Mouse (Mus musculus) lung, postnatal 0 days (tissue): ENCODE measurements around the gene Clasp2. TPM values are rescaled to one million over a fixed set of nuclear protein-coding genes. Genes with fewer than 3 reads are reported as not detected.

Experiments
- ATAC-seq: fragments of 200-750 bp; cut with Nextera tagmentation; 2 replicates; pipeline ENCODE4 v1.8.0; 2017; ENCODE audit warnings: moderate library complexity
- DNase-seq: peaks from one replicate; pipeline ENCODE4 v3.0.0-alpha.2; 2016; ENCODE audit warnings: low spot score
- H3K27ac ChIP-seq: fragments of 300-500 bp; sonication (generic); 2 replicates; pipeline ENCODE4 v1.5.1; 2014; ENCODE audit warnings: antibody characterized with exemption, mild to moderate bottlenecking, low read length, mixed read lengths
- H3K27me3 ChIP-seq: fragments of 300-500 bp; sonication (generic); replicated peaks from 2 replicates; pipeline ENCODE4 v1.6.1; 2014; ENCODE audit warnings: low read length, mixed read lengths; ENCODE audit not compliant: insufficient read depth
- H3K36me3 ChIP-seq: fragments of 300-500 bp; sonication (generic); 2 replicates; pipeline ENCODE4 v1.6.1; 2014; ENCODE audit warnings: low read length, mixed read lengths; ENCODE audit not compliant: insufficient read depth
- H3K4me1 ChIP-seq: fragments of 300-500 bp; sonication (generic); 2 replicates; pipeline ENCODE4 v1.6.1; 2014; ENCODE audit warnings: antibody characterized with exemption, low read depth, low read length, mixed read lengths; ENCODE audit not compliant: insufficient read depth
- H3K4me2 ChIP-seq: fragments of 300-500 bp; sonication (generic); replicated peaks from 2 replicates; pipeline ENCODE4 v1.6.1; 2014; ENCODE audit warnings: low read depth, mild to moderate bottlenecking, low read length, moderate library complexity, mixed read lengths
- H3K4me3 ChIP-seq: fragments of 300-500 bp; sonication (generic); 2 replicates; pipeline ENCODE4 v1.5.1; 2014; ENCODE audit warnings: low read depth, low read length
- H3K9ac ChIP-seq: fragments of 300-500 bp; sonication (generic); replicated peaks from 2 replicates; pipeline ENCODE4 v1.6.1; 2014; ENCODE audit warnings: low read depth, mild to moderate bottlenecking
- H3K9me3 ChIP-seq: fragments of 300-500 bp; sonication (generic); 2 replicates; pipeline ENCODE4 v1.6.1; 2016; ENCODE audit warnings: low read length, mixed read lengths
- CTCF ChIP-seq: IDR thresholded peaks from 2 replicates; pipeline ENCODE4 v1.5.1; 2016; ENCODE audit warnings: antibody characterized with exemption, mild to moderate bottlenecking
- EP300 ChIP-seq: IDR thresholded peaks from 2 replicates; pipeline ENCODE4 v1.6.1; 2016; ENCODE audit warnings: antibody characterized with exemption, mild to moderate bottlenecking, control low read depth
- WGBS: fragments of 180-500 bp; shearing (Covaris S2); extraction: QIAGEN DNeasy Blood & Tissue Kit; methylation state at CpG from one replicate; pipeline ENCODE4 v1.1.7; 2014; 5-methylcytosine and 5-hydroxymethylcytosine counted together
- polyA plus RNA-seq: library from polyadenylated mRNA; unstranded; fragments of >200 nt; fragmentation: Nextera tagmentation; extraction: Ambion mirVana; gene quantifications from 2 replicates; pipeline ENCODE4 v1.2.1, GENCODE M21; 2015

Gene Clasp2
- polyA plus RNA-seq, 1 experiment from 2014 or later: 12.1 TPM

GRCm38 (mm10) chr9:113792651-113793512 lies 51.6 kb downstream of the Clasp2 start:
- Histone ChIP-seq H3K4me3 (peak overlapping the region; percentile 38), H3K4me1 (peaks cover 4% of the 10 kb centered on the region; the same call in 1 of the 2 replicates), H3K9ac (0 out of 2 replicates have a peak overlapping the region, but pooled peaks have one; percentile 23), H3K27ac (peak overlapping the region; percentile 48), H3K36me3 (no peaks in the 10 kb centered on the region), H3K4me2 (peak overlapping the region; percentile 53), H3K27me3 (no peaks in the 10 kb centered on the region), H3K9me3 (no peaks in the 10 kb centered on the region)
- TF ChIP-seq CTCF: no peak
- TF ChIP-seq EP300: no peak; the same call in 1 of the 2 replicates
- whole genome bisulfite sequencing: 6% methylated on average over 17 of the region's 17 CpGs
- peak; percentile 92 for ATAC-seq
- DNase-seq: peak; percentile 79

- Histone ChIP-seq H3K4me2 (peak overlapping the region; percentile 53), H3K36me3 (no peaks in the 10 kb centered on the region), H3K9ac (0 out of 2 replicates have a peak overlapping the region, but pooled peaks have one; percentile 23), H3K27me3 (no peaks in the 10 kb centered on the region), H3K4me3 (peak overlapping the region; percentile 38), H3K9me3 (no peaks in the 10 kb centered on the region), H3K4me1 (peaks cover 4% of the 10 kb centered on the region; the same call in 1 of the 2 replicates), H3K27ac (peak overlapping the region; percentile 38; the same call in 1 of the 2 replicates)
- TF ChIP-seq CTCF (no peak), EP300 (no peak)
- 58% methylated on average over 3 of the region's 3 CpGs for WGBS
- no peak for ATAC-seq
- no peak for DNase-seq
These were observed 52.2 kb downstream of the Clasp2 start for GRCm38 (mm10) chr9:113793513-113793905.

- ATAC-seq (no peak), DNase-seq (no peak)
- no peak overlapping the region for H3K9ac ChIP-seq
- H3K4me2 ChIP-seq: peak overlapping the region; percentile 53; the same call in 1 of the 2 replicates
- H3K27me3 ChIP-seq: no peaks in the 10 kb centered on the region
- H3K4me1 ChIP-seq: peaks cover 4% of the 10 kb centered on the region; the same call in 1 of the 2 replicates
- WGBS: 75% methylated on average over 2 of the region's 2 CpGs
- H3K27ac ChIP-seq: no peak overlapping the region
- TF ChIP-seq CTCF (no peak), EP300 (no peak)
- H3K36me3 ChIP-seq: no peaks in the 10 kb centered on the region
- H3K4me3 ChIP-seq: peak overlapping the region; percentile 38; the same call in 1 of the 2 replicates
- H3K9me3 ChIP-seq: no peaks in the 10 kb centered on the region
These were observed 52.7 kb downstream of the Clasp2 start for GRCm38 (mm10) chr9:113793966-113794365.

- Histone ChIP-seq H3K36me3 (no peaks in the 10 kb centered on the region), H3K27ac (no peak overlapping the region), H3K4me2 (no peak overlapping the region), H3K4me3 (no peak overlapping the region), H3K9me3 (no peaks in the 10 kb centered on the region), H3K9ac (no peak overlapping the region), H3K27me3 (no peaks in the 10 kb centered on the region), H3K4me1 (peaks cover 1% of the 10 kb centered on the region; the same call in 1 of the 2 replicates)
- WGBS: 87% methylated on average over 5 of the region's 5 CpGs
- no peak for DNase-seq
- ATAC-seq: no peak
- TF ChIP-seq EP300: no peak
- no peak for TF ChIP-seq CTCF
These were observed 55.9 kb downstream of the Clasp2 start for GRCm38 (mm10) chr9:113797206-113797605.

GRCm38 (mm10) chr9:113800671-113801070 lies 59.4 kb downstream of the Clasp2 start:
- Histone ChIP-seq H3K27me3 (no peaks in the 10 kb centered on the region), H3K9me3 (no peaks in the 10 kb centered on the region), H3K27ac (no peak overlapping the region), H3K9ac (no peak overlapping the region), H3K4me2 (no peak overlapping the region), H3K4me3 (no peak overlapping the region), H3K36me3 (no peaks in the 10 kb centered on the region), H3K4me1 (no peaks in the 10 kb centered on the region)
- WGBS: 84% methylated on average over 3 of the region's 3 CpGs
- ATAC-seq (no peak), DNase-seq (no peak)
- no peak for TF ChIP-seq EP300
- TF ChIP-seq CTCF: no peak

- H3K4me3 ChIP-seq: no peak overlapping the region
- H3K36me3 ChIP-seq: no peaks in the 10 kb centered on the region
- H3K4me2 ChIP-seq: no peak overlapping the region
- no peak overlapping the region for H3K27ac ChIP-seq
- no peaks in the 10 kb centered on the region for H3K4me1 ChIP-seq
- H3K9me3 ChIP-seq: no peaks in the 10 kb centered on the region
- H3K9ac ChIP-seq: no peak overlapping the region
- no peak for TF ChIP-seq CTCF
- no peak for TF ChIP-seq EP300
- ATAC-seq: no peak
- no peak for DNase-seq
- 65% methylated on average over 3 of the region's 3 CpGs for WGBS
- no peaks in the 10 kb centered on the region for H3K27me3 ChIP-seq
These were observed 61.5 kb downstream of the Clasp2 start for GRCm38 (mm10) chr9:113802734-113803133.
